Mouse (Mus musculus) CH12.LX (cell line): ENCODE data around the gene Rasal1.

Experiments
- CTCF ChIP-seq, 2 experiments: IDR thresholded peaks in 1 of 2; conservative IDR thresholded peaks in 1 of 2; 2 replicates each; pipeline ENCODE4 v1.5.1; 2011 to 2012; ENCODE audit warnings: low read depth in 2 of 2, low read length in 2 of 2, improper control_type of control experiment in 1 of 2, inconsistent platforms in 1 of 2, mild to moderate bottlenecking in 1 of 2, moderate library complexity in 1 of 2
- ELF1 ChIP-seq: IDR thresholded peaks from 2 replicates; pipeline ENCODE4 v1.6.1; 2014; ENCODE audit warnings: low read depth, mild to moderate bottlenecking, inconsistent platforms, low read length, improper control_type of control experiment
- MAX ChIP-seq: IDR thresholded peaks from 2 replicates; pipeline ENCODE4 v1.6.1; 2011; ENCODE audit warnings: low read length, improper control_type of control experiment
- ZMIZ1 ChIP-seq: IDR thresholded peaks from 2 replicates; pipeline ENCODE4 v1.6.1; 2012; ENCODE audit warnings: low read depth, mild to moderate bottlenecking, inconsistent platforms, low read length, improper control_type of control experiment

DNA sequence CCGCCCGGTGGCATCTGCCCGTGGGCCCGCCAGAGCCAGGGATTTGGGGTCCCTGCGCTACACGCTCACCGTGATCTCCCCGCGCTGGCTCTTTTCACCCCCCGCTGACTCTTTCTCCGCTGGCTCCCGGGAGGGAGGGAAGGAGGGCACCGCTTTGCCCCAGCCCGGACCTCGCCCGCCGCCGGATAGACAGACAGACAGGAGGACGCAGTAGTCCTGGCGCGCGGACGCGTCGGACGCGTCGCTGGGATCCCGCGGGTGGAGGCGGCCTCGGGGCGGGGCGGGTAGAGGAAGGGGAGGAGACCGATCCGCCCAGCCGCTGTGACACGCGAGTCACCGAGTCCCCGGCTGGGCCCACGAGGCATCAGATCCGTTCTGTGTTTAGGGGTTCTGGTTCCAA is 62.8 kb downstream of the Rasal1 start:
- TF ChIP-seq CTCF (conservative IDR thresholded peaks at IDR 0.05 in 1 of 2, IDR thresholded peaks at IDR 0.05 in 1 of 2; ENCODE audit: low read depth in 2 of 2, low read length in 2 of 2), result no peak
- TF ChIP-seq MAX, result 0 out of 2 replicates have a peak, but pooled peaks have one; percentile 28
- no peak for TF ChIP-seq ELF1
- TF ChIP-seq ZMIZ1, result no peak
